Mouse (Mus musculus) embryonic fibroblast, embryonic 13.5 days (primary cell): ENCODE measurements around the gene Gm10644.

Experiments used
- CTCF ChIP-seq: IDR thresholded peaks from 2 replicates; pipeline ENCODE4 v1.5.1; 2011; ENCODE audit warnings: mild to moderate bottlenecking, control low read depth, low read length, moderate library complexity, borderline replicate concordance; ENCODE audit not compliant: insufficient read depth
- POLR2A ChIP-seq: IDR thresholded peaks from 2 replicates; pipeline ENCODE4 v1.6.1; 2011; ENCODE audit warnings: low read depth, mild to moderate bottlenecking, control low read depth, low read length, moderate library complexity

DNA sequence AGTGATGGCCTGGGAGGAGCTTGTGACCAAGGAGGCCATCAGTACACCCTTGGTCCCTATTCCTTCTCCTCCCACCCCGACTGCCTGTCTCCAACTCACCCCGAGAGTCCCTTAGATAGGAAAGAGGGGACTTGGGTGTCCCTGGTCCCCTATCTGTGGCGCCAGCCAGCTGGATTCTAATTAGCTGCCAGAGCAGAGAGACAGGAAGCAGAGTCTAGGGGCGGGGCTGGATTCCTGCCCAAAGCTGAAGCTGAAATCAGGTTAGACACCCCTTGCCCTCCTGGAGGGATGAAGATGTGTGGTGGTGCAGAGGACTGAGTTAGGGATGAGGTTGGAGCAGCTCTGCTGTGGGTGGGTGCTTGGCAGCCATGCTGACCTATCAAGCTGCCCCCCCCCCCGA, 40.1 kb downstream of the Gm10644 start:
- TF ChIP-seq CTCF (no peak), POLR2A (no peak)
